18 mouse cellular contexts compared by ENCODE assay signal in genomic region chr10:59756570-59756969, GRCm38 (mm10). TPM values are rescaled to one million over a fixed set of nuclear protein-coding genes. Genes with fewer than 3 reads are reported as not detected.
A peak's percentile ranks its signal among the peaks of the same experiment; 100 is the strongest.
DNase-seq lines count a peak whose midpoint lies in the region; ATAC-seq and TF ChIP-seq lines count a peak whose summit lies in the region.
"Had no signal": no experiment of that assay in that cellular context is flagged by ENCODE, and none has a peak within 500 bp of the region (broad histone marks: within the 10 kb centered on the region; RNA-seq: fewer than 3 reads in every experiment).

No protein-coding gene starts in this region.

- peak overlapping the region; percentile 33 for H3K4me2 ChIP-seq in forebrain, embryonic 13.5 days
- H3K4me2 ChIP-seq in forebrain, postnatal 0 days (ENCODE audit: low read depth), result no peak overlapping the region
- H3K4me2 ChIP-seq in embryonic facial prominence, embryonic 13.5 days, result peak overlapping the region; percentile 37
- H3K4me2 ChIP-seq in limb, embryonic 11.5 days (ENCODE audit: low read depth, severe bottlenecking), result no peak overlapping the region
- H3K4me2 ChIP-seq: heart, embryonic 12.5 days; hindbrain, embryonic 13.5 days; lung, embryonic 15.5 days had no signal

- H3K4me3 ChIP-seq in forebrain, embryonic 13.5 days, result no peak overlapping the region
- no peak overlapping the region for H3K4me3 ChIP-seq in forebrain, postnatal 0 days (ENCODE audit: low read depth, low read length)
- no peak overlapping the region for H3K4me3 ChIP-seq in embryonic facial prominence, embryonic 13.5 days
- H3K4me3 ChIP-seq in limb, embryonic 11.5 days (ENCODE audit: low read depth, low read length), result no peak overlapping the region
- H3K4me3 ChIP-seq: heart, embryonic 12.5 days; hindbrain, embryonic 13.5 days; lung, embryonic 15.5 days; midbrain, embryonic 10.5 days had no signal

- peaks cover 40% of the 10 kb centered on the region for H3K4me1 ChIP-seq in forebrain, embryonic 13.5 days
- no peaks in the 10 kb centered on the region for H3K4me1 ChIP-seq in forebrain, postnatal 0 days (ENCODE audit: insufficient read depth)
- H3K4me1 ChIP-seq in embryonic facial prominence, embryonic 13.5 days, result peaks cover 30% of the 10 kb centered on the region
- H3K4me1 ChIP-seq in limb, embryonic 11.5 days (ENCODE audit: control insufficient read depth, insufficient read depth, low read length), result peaks cover 13% of the 10 kb centered on the region
- H3K4me1 ChIP-seq: heart, embryonic 12.5 days; lung, embryonic 15.5 days had no signal

- TF ChIP-seq CTCF in forebrain, postnatal 0 days (IDR thresholded peaks at IDR 0.05; ENCODE audit: low read depth), result no peak

- H3K9me3 ChIP-seq in forebrain, embryonic 13.5 days (replicated peaks), result no peaks in the 10 kb centered on the region; the same call in 1 of the 2 replicates
- no peaks in the 10 kb centered on the region for H3K9me3 ChIP-seq in forebrain, postnatal 0 days (ENCODE audit: low read length)
- peaks cover 6% of the 10 kb centered on the region; the same call in 1 of the 2 replicates for H3K9me3 ChIP-seq in embryonic facial prominence, embryonic 13.5 days
- H3K9me3 ChIP-seq in limb, embryonic 11.5 days (ENCODE audit: control insufficient read depth, low read length), result no peaks in the 10 kb centered on the region
- H3K9me3 ChIP-seq: hindbrain, embryonic 13.5 days; lung, embryonic 15.5 days; midbrain, embryonic 10.5 days had no signal

- H3K27ac ChIP-seq in forebrain, embryonic 13.5 days, result no peak overlapping the region
- H3K27ac ChIP-seq in forebrain, postnatal 0 days (ENCODE audit: low read depth, low read length), result no peak overlapping the region; the same call in 1 of the 2 replicates
- no peak overlapping the region for H3K27ac ChIP-seq in embryonic facial prominence, embryonic 13.5 days
- no peak overlapping the region for H3K27ac ChIP-seq in limb, embryonic 11.5 days (replicated peaks; ENCODE audit: low read depth, low read length)
- H3K27ac ChIP-seq: hindbrain, embryonic 13.5 days; liver, embryonic 14.5 days; lung, embryonic 15.5 days; macrophage; midbrain, embryonic 10.5 days; stomach, postnatal 0 days had no signal

- 61% methylated on average over 8 of the region's 8 CpGs for WGBS in forebrain, embryonic 13.5 days
- WGBS in forebrain, postnatal 0 days, result 39% methylated on average over 8 of the region's 8 CpGs
- 17% methylated on average over 8 of the region's 8 CpGs for WGBS in embryonic facial prominence, embryonic 13.5 days
- WGBS in limb, embryonic 11.5 days, result 25% methylated on average over 8 of the region's 8 CpGs

- ATAC-seq in forebrain, embryonic 13.5 days, result no peak
- ATAC-seq in forebrain, postnatal 0 days, result no peak
- ATAC-seq in embryonic facial prominence, embryonic 13.5 days (ENCODE audit: insufficient number of reproducible peaks, insufficient read depth, low FRiP score, low TSS enrichment, low read depth), result no peak
- no peak for ATAC-seq in limb, embryonic 11.5 days (ENCODE audit: insufficient number of reproducible peaks, low FRiP score, low TSS enrichment, low read depth)
- ATAC-seq: CD4-positive, CD25-positive, alpha-beta regulatory T cell, adult 4 months had no signal

- H3K9ac ChIP-seq in forebrain, embryonic 13.5 days, result no peak overlapping the region
- no peak overlapping the region for H3K9ac ChIP-seq in forebrain, postnatal 0 days
- H3K9ac ChIP-seq in embryonic facial prominence, embryonic 13.5 days, result no peak overlapping the region
- H3K9ac ChIP-seq in limb, embryonic 11.5 days (ENCODE audit: low read length), result no peak overlapping the region
- H3K9ac ChIP-seq: heart, embryonic 12.5 days; hindbrain, embryonic 13.5 days; liver, embryonic 14.5 days; lung, embryonic 15.5 days had no signal

- H3K36me3 ChIP-seq in forebrain, embryonic 13.5 days (ENCODE audit: poor library complexity, severe bottlenecking), result peaks cover 7% of the 10 kb centered on the region
- H3K36me3 ChIP-seq in forebrain, postnatal 0 days (ENCODE audit: insufficient read depth), result no peaks in the 10 kb centered on the region
- peaks cover 12% of the 10 kb centered on the region for H3K36me3 ChIP-seq in embryonic facial prominence, embryonic 13.5 days
- H3K36me3 ChIP-seq in limb, embryonic 11.5 days (ENCODE audit: control insufficient read depth, insufficient read depth, low read length), result peaks cover 2% of the 10 kb centered on the region; the same call in 1 of the 2 replicates

- no peaks in the 10 kb centered on the region for H3K27me3 ChIP-seq in forebrain, embryonic 13.5 days
- no peaks in the 10 kb centered on the region for H3K27me3 ChIP-seq in forebrain, postnatal 0 days (ENCODE audit: insufficient read depth, low read length)
- H3K27me3 ChIP-seq in embryonic facial prominence, embryonic 13.5 days, result no peaks in the 10 kb centered on the region
- no peaks in the 10 kb centered on the region for H3K27me3 ChIP-seq in limb, embryonic 11.5 days (ENCODE audit: control insufficient read depth, insufficient read depth, low read length)
- H3K27me3 ChIP-seq: heart, embryonic 12.5 days; hindbrain, embryonic 13.5 days; lung, embryonic 15.5 days had no signal

- no peak for DNase-seq in forebrain, postnatal 0 days
- DNase-seq in NIH3T3 (ENCODE audit: low read depth), result peak; percentile 72
- peak; percentile 56 for DNase-seq in limb, embryonic 11.5 days (ENCODE audit: low spot score)
- DNase-seq in gastrocnemius, adult 8-10 months (ENCODE audit: low spot score in 2 of 2), result no peak
- DNase-seq in heart, adult 8-10 months (ENCODE audit: low spot score), result no peak
- DNase-seq in lung, postnatal 4 days, result no peak
- DNase-seq: cerebellum, adult 18-20 months; cerebellum, postnatal 25 days had no signal

RNA-seq across cellular contexts. Expression of gene Micu1, which starts 54.3 kb away (rescaled TPM):
- polyA plus RNA-seq in forebrain, embryonic 13.5 days (2015; fragmentation: Nextera tagmentation; extraction: Ambion mirVana), result 69.0 and 72.6 TPM in 2 replicates
- 69.6 and 69.7 TPM in 2 replicates for total RNA-seq in forebrain, postnatal 0 days (2014; rRNA removed)
- 61.6 and 72.0 TPM in 2 replicates for polyA plus RNA-seq in forebrain, postnatal 0 days (2015; fragmentation: Nextera tagmentation; extraction: Ambion mirVana)
- 69.0 and 73.1 TPM in 2 replicates for polyA plus RNA-seq in embryonic facial prominence, embryonic 13.5 days (2015; fragmentation: Nextera tagmentation; extraction: Ambion mirVana)
- polyA plus RNA-seq in limb, embryonic 11.5 days (2014; fragmentation: Nextera tagmentation; extraction: Ambion mirVana), result 50.4 and 55.7 TPM in 2 replicates
- 10 to 100 TPM; 50.7 to 57.9 (median 55.4) TPM for total RNA-seq in gastrocnemius, adult 8-10 months (2022)
- 10 to 100 TPM; 20.9 to 27.4 (median 22.2) TPM for total RNA-seq in heart, adult 8-10 months (2022)

Comparison
In these comparisons a context has a peak if more than half of its experiments do, and no peak if none do; other contexts are left out.
1. H3K4me2 ChIP-seq: peak in forebrain, embryonic 13.5 days (single experiment) and embryonic facial prominence, embryonic 13.5 days (single experiment); none in forebrain, postnatal 0 days (single experiment) and limb, embryonic 11.5 days (single experiment).
2. DNase-seq: peak in NIH3T3 (single experiment) and limb, embryonic 11.5 days (single experiment); none in forebrain, postnatal 0 days (single experiment), gastrocnemius, adult 8-10 months (0 of 2), heart, adult 8-10 months (single experiment) and lung, postnatal 4 days (0 of 2).